Mouse (Mus musculus) A20 (cell line): ENCODE results near the gene Srp54b.
"Not testable (repeated sequence)": the region's sequence is repeated elsewhere in the genome, so short reads cannot be mapped to it uniquely, and the experiment has no call there.

ENCODE experiments used
- DNase-seq: peaks from one replicate; pipeline ENCODE4 v3.0.0-alpha.2; 2011; ENCODE audit warnings: low read depth, low spot score

Srp54b gene

GRCm38 (mm10) chr12:55154559-55155448 lies at the start of gene Srp54b:
Gene Srp54b, plus strand, starts transcription at chr12:55155104.
- not testable (repeated sequence) for DNase-seq

GRCm38 (mm10) chr12:55112616-55113015 lies 42.3 kb upstream of the Srp54b start:
- not testable (repeated sequence) for DNase-seq

DNA sequence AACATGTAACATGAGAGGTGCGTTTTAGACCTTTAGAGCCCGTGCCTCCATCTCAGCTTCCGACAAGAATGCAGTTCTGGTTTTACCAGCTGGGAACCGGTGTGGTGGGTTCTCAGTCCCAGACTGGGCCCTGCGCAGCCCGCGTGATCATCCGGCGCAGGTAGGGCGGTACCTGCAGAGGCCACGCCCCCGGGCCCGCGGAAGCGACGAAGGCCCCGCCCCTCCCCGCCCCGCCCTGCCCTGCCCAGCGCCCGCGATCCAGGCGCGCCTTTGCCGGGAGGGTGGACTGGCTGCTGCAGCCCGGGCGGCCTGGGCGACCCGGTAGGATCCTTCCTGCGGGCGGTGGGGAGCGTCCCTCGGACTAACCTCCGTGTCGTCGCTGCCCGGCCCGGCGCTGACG lies 30.7 kb upstream of the Srp54b start, which contains the start of gene Fam177a:
Fam177a (plus strand) TSS at position 228 of the 400 bp plus-strand sequence.
- DNase-seq: not testable (repeated sequence)

DNA sequence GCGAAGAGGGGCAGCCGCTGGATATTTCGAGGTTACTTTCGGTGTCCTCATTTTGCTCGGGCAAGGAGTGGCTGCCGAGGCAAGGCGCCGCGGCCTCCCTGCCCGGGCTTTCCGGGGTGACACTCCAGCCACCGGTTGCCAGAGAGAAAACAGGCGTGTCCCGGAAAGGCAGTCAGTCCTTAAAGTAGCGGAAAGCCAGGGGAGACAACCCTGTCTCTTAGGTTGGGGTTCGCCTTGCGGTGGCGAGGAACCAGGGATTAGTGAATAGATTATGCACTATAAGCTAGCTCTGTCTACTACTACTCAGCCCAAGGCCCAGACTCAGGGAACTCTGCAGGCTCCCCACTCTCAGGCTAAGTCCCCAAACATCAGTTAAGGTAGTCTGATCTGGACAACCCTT lies 30.2 kb upstream of the Srp54b start:
- DNase-seq: not testable (repeated sequence)

DNA sequence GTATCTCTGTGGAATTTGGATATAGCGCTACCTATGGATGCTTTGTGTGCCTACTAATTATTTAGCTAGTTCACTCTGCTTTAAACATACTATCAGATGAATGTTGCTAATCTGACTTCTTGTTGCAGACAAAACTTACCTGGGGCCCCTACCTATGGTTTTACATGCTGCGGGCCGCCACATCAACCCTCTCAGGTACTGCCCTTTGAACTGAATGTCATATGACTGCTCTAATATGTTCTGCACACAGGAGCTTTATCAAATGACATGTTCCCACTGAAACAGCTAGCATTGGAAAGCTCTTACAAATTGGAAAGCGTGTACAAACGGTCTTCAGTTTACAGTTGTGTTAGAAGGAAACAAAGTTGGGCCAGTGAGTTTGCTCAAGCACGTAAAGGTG lies 19.4 kb upstream of the Srp54b start:
- DNase-seq: not testable (repeated sequence)

GRCm38 (mm10) chr12:55137859-55138258 lies 17.0 kb upstream of the Srp54b start:
- not testable (repeated sequence) for DNase-seq

GRCm38 (mm10) chr12:55155449-55155783 lies 512 bp downstream of the Srp54b start:
- not testable (repeated sequence) for DNase-seq

- not testable (repeated sequence) for DNase-seq
Measured at GRCm38 (mm10) chr12:55167034-55167557, 12.2 kb downstream of the Srp54b start.

GRCm38 (mm10) chr12:55187686-55188085 lies 32.8 kb downstream of the Srp54b start:
- not testable (repeated sequence) for DNase-seq

DNA sequence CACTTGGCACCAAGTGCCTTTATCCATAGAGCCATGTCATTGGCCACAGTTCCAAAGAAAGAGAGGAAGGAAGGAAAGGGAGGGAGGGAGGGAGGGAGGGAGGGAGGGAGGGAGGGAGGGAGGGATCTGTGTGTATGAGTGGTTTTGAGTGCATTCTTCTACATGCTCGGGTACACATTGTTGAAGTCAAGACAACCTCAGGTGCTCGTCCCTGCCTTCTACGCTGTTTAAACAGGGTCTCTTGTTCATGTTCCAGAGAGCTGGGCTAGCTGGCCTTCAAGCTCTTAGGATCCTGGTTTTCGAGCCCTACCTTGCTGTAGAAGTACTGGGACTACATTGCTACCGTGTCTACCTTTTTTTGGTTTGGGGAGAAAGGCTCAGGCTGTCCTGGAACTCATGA lies 34.2 kb downstream of the Srp54b start:
- not testable (repeated sequence) for DNase-seq

GRCm38 (mm10) chr12:55199306-55199705 lies 44.4 kb downstream of the Srp54b start, which contains the start of gene 1700047I17Rik2:
Gene 1700047I17Rik2, plus strand, starts transcription at chr12:55199592.
- DNase-seq: not testable (repeated sequence)

DNA sequence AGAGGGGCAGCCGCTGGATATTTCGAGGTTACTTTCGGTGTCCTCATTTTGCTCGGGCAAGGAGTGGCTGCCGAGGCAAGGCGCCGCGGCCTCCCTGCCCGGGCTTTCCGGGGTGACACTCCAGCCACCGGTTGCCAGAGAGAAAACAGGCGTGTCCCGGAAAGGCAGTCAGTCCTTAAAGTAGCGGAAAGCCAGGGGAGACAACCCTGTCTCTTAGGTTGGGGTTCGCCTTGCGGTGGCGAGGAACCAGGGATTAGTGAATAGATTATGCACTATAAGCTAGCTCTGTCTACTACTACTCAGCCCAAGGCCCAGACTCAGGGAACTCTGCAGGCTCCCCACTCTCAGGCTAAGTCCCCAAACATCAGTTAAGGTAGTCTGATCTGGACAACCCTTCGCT lies 44.9 kb downstream of the Srp54b start:
- not testable (repeated sequence) for DNase-seq

- not testable (repeated sequence) for DNase-seq
Measured at GRCm38 (mm10) chr12:55212944-55213343, 58.0 kb downstream of the Srp54b start.

DNA sequence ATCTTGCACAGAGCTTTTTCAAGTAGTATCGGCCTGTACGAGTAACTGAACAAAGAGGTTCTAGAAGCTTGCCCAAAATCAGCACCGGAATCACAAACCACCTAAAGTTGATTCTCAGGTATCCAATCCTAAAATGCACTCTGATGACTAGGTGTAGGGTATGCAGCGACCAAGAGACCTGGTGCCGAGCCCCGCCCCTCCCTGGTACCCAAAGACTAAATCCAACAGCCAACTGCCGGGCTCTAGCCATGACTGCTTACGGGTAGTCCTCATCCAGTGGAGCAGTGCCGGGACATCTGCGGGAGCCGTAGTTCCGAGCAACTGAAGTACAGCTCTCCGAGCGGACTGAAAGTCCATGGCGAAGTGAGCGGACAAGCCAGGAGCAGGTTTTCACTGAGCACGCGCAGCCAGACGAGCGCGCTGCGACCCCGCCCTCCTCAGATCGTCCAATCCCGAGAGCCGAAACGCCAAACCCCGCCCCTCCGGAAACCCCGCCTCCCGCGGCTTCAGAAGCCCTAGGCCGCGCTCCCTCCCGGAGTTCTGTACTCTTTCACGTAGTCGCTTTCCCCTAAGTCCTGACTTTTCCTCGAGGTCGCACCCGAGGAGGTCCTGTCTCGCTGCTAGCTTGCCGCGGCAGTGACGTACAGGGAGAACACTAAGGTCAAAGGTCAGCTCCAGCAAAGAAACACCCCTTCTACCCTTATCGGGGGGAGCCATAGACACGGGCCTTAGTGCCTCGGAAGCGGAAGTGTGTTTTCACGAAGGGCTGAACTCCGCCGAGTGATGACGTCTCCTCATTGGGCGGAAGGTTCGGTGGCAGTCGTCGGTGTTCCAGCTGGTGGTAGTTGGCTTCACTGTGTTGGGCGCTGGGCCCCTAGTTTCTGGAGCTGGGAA lies 75.0 kb downstream of the Srp54b start, which contains the start of gene Srp54c:
Srp54c (plus strand) TSS at position 543 of the 894 bp plus-strand sequence.
- not testable (repeated sequence) for DNase-seq

DNA sequence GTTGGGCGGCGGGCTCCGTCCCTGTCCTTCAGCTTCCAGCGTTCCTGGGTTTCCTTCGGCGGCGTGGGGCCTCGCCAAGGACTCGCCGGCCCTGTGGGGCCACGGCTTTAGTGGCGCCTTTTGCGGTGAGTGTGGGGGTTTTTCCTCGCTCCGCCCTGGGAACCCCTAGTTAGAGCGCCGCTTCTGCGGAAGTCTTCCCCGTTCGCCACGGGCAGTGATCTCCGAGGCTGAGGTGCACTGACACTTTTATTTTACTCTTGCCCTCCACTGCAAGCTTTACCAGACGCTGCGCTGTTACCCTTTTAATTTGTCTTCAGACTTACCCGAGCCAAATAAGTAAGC lies 75.6 kb downstream of the Srp54b start:
- not testable (repeated sequence) for DNase-seq
